Mouse (Mus musculus): ENCODE measurements around the gene Pbx4. TPM values are rescaled to one million over a fixed set of nuclear protein-coding genes. Genes with fewer than 3 reads are reported as not detected.

Pbx4 gene
- total and polyA plus RNA-seq, 3 experiments, result 1.0 to 5.9 (median 2.4) TPM

GRCm38 (mm10) chr8:69789105-69789504, 43.2 kb upstream of the Pbx4 start:
- 0 out of 2 replicates have a peak overlapping the region, but pooled peaks have one; percentile 92 for H3K4me2 ChIP-seq (ENCODE audit: insufficient read depth, low read depth, poor library complexity, severe bottlenecking)

GRCm38 (mm10) chr8:69789731-69790130, 42.6 kb upstream of the Pbx4 start:
- Histone ChIP-seq H3K4me3 (replicated peaks in 1 of 3; ENCODE audit: low read depth in 2 of 3, low read length in 2 of 3, poor library complexity in 1 of 3) (peak overlapping the region in 2 of 3 experiments; percentile 67 to 100), H3K79me2 (replicated peaks; ENCODE audit: control insufficient read depth, extremely low read depth, insufficient read depth, poor library complexity, severe bottlenecking) (peaks cover 28% of the 10 kb centered on the region), H3K9ac (ENCODE audit: insufficient read depth, low read depth) (peak overlapping the region; percentile 93), H3K4me1 (ENCODE audit: control insufficient read depth in 1 of 2, insufficient read depth in 2 of 2) (peaks cover 9 to 29% of the 10 kb centered on the region in 2 experiments), H3K4me2 (ENCODE audit: insufficient read depth, low read depth, poor library complexity, severe bottlenecking) (peak overlapping the region; percentile 92), H3K27me3 (replicated peaks) (no peaks in the 10 kb centered on the region), H3K9me3 (replicated peaks; ENCODE audit: low read length) (no peaks in the 10 kb centered on the region), H3K36me3 (replicated peaks in 1 of 2; ENCODE audit: control insufficient read depth in 1 of 2, insufficient read depth in 1 of 2, low read length in 1 of 2) (peaks cover 15 to 25% of the 10 kb centered on the region in 2 experiments), H3K27ac (ENCODE audit: insufficient read depth, low read depth) (no peak overlapping the region)
- DNase-seq (ENCODE audit: extremely low read depth), result no peak
- dilution Hi-C loops (cut with MboI; ENCODE audit: extremely low pct_ligation_motif_present, extremely low pct_unique_long_range_greater_than_20kb, low sequenced_read_pairs), result no loop called here
- in situ Hi-C loops (cut with MboI; ENCODE audit: low pct_ligation_motif_present, low pct_unique_long_range_greater_than_20kb, low sequenced_read_pairs), result no loop called here
- TF ChIP-seq MEF2A (IDR thresholded peaks at IDR 0.05; ENCODE audit: borderline replicate concordance, low read depth, low read length), result no peak
- no peak for TF ChIP-seq RCOR1 (conservative IDR thresholded peaks at IDR 0.05; ENCODE audit: low read depth, low read length)
- no peak for TF ChIP-seq TBP (conservative IDR thresholded peaks at IDR 0.05; ENCODE audit: low read depth, low read length)
- TF ChIP-seq MAZ (IDR thresholded peaks at IDR 0.05; ENCODE audit: low read depth, low read length), result no peak
- TF ChIP-seq GABPA (IDR thresholded peaks at IDR 0.05; ENCODE audit: insufficient replicate concordance, low read depth, low read length), result no peak
- TF ChIP-seq MXI1 (IDR thresholded peaks at IDR 0.05; ENCODE audit: low read depth, low read length), result no peak
- TF ChIP-seq POLR2A (IDR thresholded peaks at IDR 0.05; ENCODE audit: low read depth, low read length), result no peak
- TF ChIP-seq POLR2AphosphoS2 (IDR thresholded peaks at IDR 0.05; ENCODE audit: low read depth, low read length), result no peak
- no peak for TF ChIP-seq EP300 (IDR thresholded peaks at IDR 0.05; ENCODE audit: low read length)
- TF ChIP-seq RAD21 (IDR thresholded peaks at IDR 0.05; ENCODE audit: low read depth, low read length), result no peak
- no peak for TF ChIP-seq CTCF (conservative IDR thresholded peaks at IDR 0.05 in 1 of 2, IDR thresholded peaks at IDR 0.05 in 1 of 2; ENCODE audit: low read depth in 2 of 2, low read length in 2 of 2)
- TF ChIP-seq ELF1 (IDR thresholded peaks at IDR 0.05; ENCODE audit: low read depth, low read length), result no peak
- no peak for TF ChIP-seq JUN (IDR thresholded peaks at IDR 0.05; ENCODE audit: insufficient read depth, low read depth, low read length)

More at GRCm38 (mm10) chr8:69789105-69789504, 43.2 kb upstream of the Pbx4 start:
- peaks cover 9 to 29% of the 10 kb centered on the region in 2 experiments for H3K4me1 ChIP-seq (ENCODE audit: control insufficient read depth in 1 of 2, insufficient read depth in 2 of 2)
- TF ChIP-seq SMC3 (IDR thresholded peaks at IDR 0.05; ENCODE audit: low read depth, low read length) (no peak), BHLHE40 (IDR thresholded peaks at IDR 0.05; ENCODE audit: low read depth, low read length) (no peak), CHD2 (IDR thresholded peaks at IDR 0.05; ENCODE audit: low read length) (no peak), USF1 (IDR thresholded peaks at IDR 0.05; ENCODE audit: low read depth, low read length) (no peak), TBP (conservative IDR thresholded peaks at IDR 0.05; ENCODE audit: low read depth, low read length) (no peak), MAX (IDR thresholded peaks at IDR 0.05; ENCODE audit: low read length) (no peak), NRF1 (IDR thresholded peaks at IDR 0.05; ENCODE audit: low read depth, low read length) (no peak), ZC3H11A (IDR thresholded peaks at IDR 0.05; ENCODE audit: low read depth, low read length) (no peak), POLR2A (IDR thresholded peaks at IDR 0.05; ENCODE audit: low read depth, low read length) (no peak), ZNF384 (IDR thresholded peaks at IDR 0.05; ENCODE audit: low read depth, low read length) (no peak), RAD21 (IDR thresholded peaks at IDR 0.05; ENCODE audit: low read depth, low read length) (no peak), HCFC1 (IDR thresholded peaks at IDR 0.05; ENCODE audit: low read depth, low read length) (no peak), POLR2AphosphoS2 (IDR thresholded peaks at IDR 0.05; ENCODE audit: low read depth, low read length) (no peak), TCF12 (IDR thresholded peaks at IDR 0.05; ENCODE audit: low read depth, low read length) (no peak), USF2 (conservative IDR thresholded peaks at IDR 0.05; ENCODE audit: low read depth, low read length) (no peak), NELFE (IDR thresholded peaks at IDR 0.05; ENCODE audit: low read depth, low read length) (no peak), ETS1 (conservative IDR thresholded peaks at IDR 0.05; ENCODE audit: low read depth, low read length) (no peak), EP300 (IDR thresholded peaks at IDR 0.05; ENCODE audit: low read length) (no peak), ZMIZ1 (IDR thresholded peaks at IDR 0.05; ENCODE audit: low read depth, low read length) (no peak), GABPA (IDR thresholded peaks at IDR 0.05; ENCODE audit: insufficient replicate concordance, low read depth, low read length) (no peak)
- no peak overlapping the region for H3K9ac ChIP-seq (ENCODE audit: insufficient read depth, low read depth)
- H3K27me3 ChIP-seq (replicated peaks), result no peaks in the 10 kb centered on the region
- peaks cover 9 to 19% of the 10 kb centered on the region in 2 experiments for H3K36me3 ChIP-seq (replicated peaks in 1 of 2; ENCODE audit: control insufficient read depth in 1 of 2, insufficient read depth in 1 of 2, low read length in 1 of 2)
- DNase-seq (ENCODE audit: extremely low read depth), result no peak
- H3K4me3 ChIP-seq (replicated peaks in 1 of 3; ENCODE audit: low read depth in 2 of 3, low read length in 2 of 3, poor library complexity in 1 of 3), result no peak overlapping the region
- in situ Hi-C loops (cut with MboI; ENCODE audit: low pct_ligation_motif_present, low pct_unique_long_range_greater_than_20kb, low sequenced_read_pairs) (no loop called here), dilution Hi-C loops (cut with MboI; ENCODE audit: extremely low pct_ligation_motif_present, extremely low pct_unique_long_range_greater_than_20kb, low sequenced_read_pairs) (no loop called here)
- H3K79me2 ChIP-seq (replicated peaks; ENCODE audit: control insufficient read depth, extremely low read depth, insufficient read depth, poor library complexity, severe bottlenecking), result peaks cover 28% of the 10 kb centered on the region
- H3K27ac ChIP-seq (ENCODE audit: insufficient read depth, low read depth), result no peak overlapping the region
- no peaks in the 10 kb centered on the region for H3K9me3 ChIP-seq (replicated peaks; ENCODE audit: low read length)

Data from CH12.LX (cell line).